Mouse (Mus musculus) thymus, adult 2 months (tissue): ENCODE data around the gene Rin2. TPM values are rescaled to one million over a fixed set of nuclear protein-coding genes. Genes with fewer than 3 reads are reported as not detected.

Experiments used
- DNase-seq: peaks from one replicate; pipeline ENCODE4 v3.0.0; 2021
- H3K27ac ChIP-seq: fragments of 200-500 bp; 2 replicates; pipeline ENCODE4 v1.5.1; 2012; ENCODE audit warnings: low read length, control low read depth; ENCODE audit not compliant: control insufficient read depth, insufficient read depth
- H3K27me3 ChIP-seq: fragments of 200-500 bp; 2 replicates; pipeline ENCODE4 v1.6.1; 2012; ENCODE audit warnings: mild to moderate bottlenecking, low read length, moderate library complexity, mixed read lengths; ENCODE audit not compliant: control insufficient read depth, insufficient read depth
- H3K36me3 ChIP-seq: fragments of 200-500 bp; 2 replicates; pipeline ENCODE4 v1.6.1; 2012; ENCODE audit warnings: mild to moderate bottlenecking, low read length, moderate library complexity; ENCODE audit not compliant: control insufficient read depth, insufficient read depth
- H3K4me1 ChIP-seq: fragments of 200-500 bp; replicated peaks from 2 replicates; pipeline ENCODE4 v1.6.1; 2012; ENCODE audit warnings: low read length; ENCODE audit not compliant: control insufficient read depth, insufficient read depth
- H3K4me3 ChIP-seq: fragments of 200-500 bp; 2 replicates; pipeline ENCODE4 v1.5.1; 2012; ENCODE audit warnings: mild to moderate bottlenecking, low read length, control low read depth, moderate library complexity; ENCODE audit not compliant: control insufficient read depth, insufficient read depth
- CTCF ChIP-seq: fragments of 200-500 bp; IDR thresholded peaks from 2 replicates; pipeline ENCODE4 v1.5.1; 2012; ENCODE audit warnings: mild to moderate bottlenecking, control low read depth, low read length, moderate library complexity, borderline replicate concordance; ENCODE audit not compliant: control insufficient read depth, poor library complexity, insufficient read depth; ENCODE audit errors: extremely low read depth
- POLR2A ChIP-seq: fragments of 200-500 bp; IDR thresholded peaks from 2 replicates; pipeline ENCODE4 v1.6.1; 2012; ENCODE audit warnings: mild to moderate bottlenecking, low read length, control low read depth, moderate library complexity; ENCODE audit not compliant: control insufficient read depth, poor library complexity, insufficient read depth; ENCODE audit errors: extremely low read depth
- WGBS: fragments of 180-500 bp; shearing (Covaris S2); methylation state at CpG from one replicate; pipeline ENCODE4 v1.1.7; 2018; 5-methylcytosine and 5-hydroxymethylcytosine counted together
- polyA plus RNA-seq: library from polyadenylated mRNA; depleted of rRNA; stranded (reverse); fragments of >200 nt; gene quantifications from 2 replicates; pipeline ENCODE4 v1.2.3, GENCODE M21; 2012

Rin2 gene
- polyA plus RNA-seq, 1 experiment, result 5.4 TPM

DNA sequence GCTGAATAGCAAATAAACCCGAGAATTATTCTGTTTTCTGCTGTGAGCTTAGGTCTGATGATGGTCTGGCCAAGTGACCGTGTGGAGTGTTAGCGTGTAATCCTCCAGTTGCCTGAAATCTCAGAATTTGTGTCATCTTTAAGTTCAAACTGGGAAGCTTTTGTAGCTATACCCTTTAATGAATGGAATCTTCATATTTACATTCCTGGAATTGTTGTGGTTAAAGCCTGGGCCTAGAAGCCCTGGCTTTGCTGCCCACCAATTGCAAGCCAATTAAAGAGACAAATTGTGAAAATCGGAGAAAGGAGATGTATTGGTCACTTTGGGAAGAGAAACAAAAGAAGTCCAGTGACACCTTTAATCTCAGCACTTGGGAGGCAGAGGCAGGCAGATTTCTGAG lies 6.6 kb downstream of the Rin2 start:
- no peak overlapping the region for H3K4me3 ChIP-seq
- H3K27ac ChIP-seq, result no peak overlapping the region
- no peaks in the 10 kb centered on the region for H3K4me1 ChIP-seq
- no peak for DNase-seq
- H3K27me3 ChIP-seq, result no peaks in the 10 kb centered on the region; the same call in 1 of the 2 replicates
- WGBS, result 86% methylated on average over 4 of the region's 4 CpGs
- TF ChIP-seq POLR2A, result no peak
- no peak for TF ChIP-seq CTCF
- H3K36me3 ChIP-seq, result no peaks in the 10 kb centered on the region

GRCm38 (mm10) chr2:145682924-145683323 lies 7.9 kb downstream of the Rin2 start:
- 91% methylated on average over 3 of the region's 3 CpGs for WGBS
- Histone ChIP-seq H3K27ac (no peak overlapping the region), H3K36me3 (no peaks in the 10 kb centered on the region), H3K4me1 (no peaks in the 10 kb centered on the region), H3K4me3 (no peak overlapping the region), H3K27me3 (no peaks in the 10 kb centered on the region)
- no peak for TF ChIP-seq CTCF
- TF ChIP-seq POLR2A, result no peak
- DNase-seq, result no peak

- H3K4me1 ChIP-seq, result no peaks in the 10 kb centered on the region
- no peak for DNase-seq
- no peaks in the 10 kb centered on the region for H3K27me3 ChIP-seq
- no peak for TF ChIP-seq POLR2A
- TF ChIP-seq CTCF, result no peak
- H3K36me3 ChIP-seq, result no peaks in the 10 kb centered on the region
- no peak overlapping the region for H3K27ac ChIP-seq
- H3K4me3 ChIP-seq, result no peak overlapping the region
- 90% methylated on average over 3 of the region's 3 CpGs for WGBS
Measured at GRCm38 (mm10) chr2:145683536-145683935, 8.5 kb downstream of the Rin2 start.

- no peak overlapping the region for H3K4me3 ChIP-seq
- DNase-seq, result no peak
- no peaks in the 10 kb centered on the region for H3K36me3 ChIP-seq
- whole genome bisulfite sequencing, result 92% methylated on average over 1 of the region's 1 CpGs
- no peaks in the 10 kb centered on the region for H3K4me1 ChIP-seq
- H3K27ac ChIP-seq, result no peak overlapping the region
- H3K27me3 ChIP-seq, result no peaks in the 10 kb centered on the region
- TF ChIP-seq POLR2A (no peak), CTCF (no peak)
Measured at GRCm38 (mm10) chr2:145684151-145684550, 9.1 kb downstream of the Rin2 start.

GRCm38 (mm10) chr2:145684891-145685290 lies 9.9 kb downstream of the Rin2 start:
- Histone ChIP-seq H3K4me1 (no peaks in the 10 kb centered on the region), H3K27ac (no peak overlapping the region)
- DNase-seq, result no peak

GRCm38 (mm10) chr2:145686017-145686416 lies 11.0 kb downstream of the Rin2 start:
- TF ChIP-seq POLR2A (no peak), CTCF (no peak)
- WGBS, result 92% methylated on average over 4 of the region's 4 CpGs
- no peak overlapping the region for H3K27ac ChIP-seq
- H3K36me3 ChIP-seq, result no peaks in the 10 kb centered on the region
- H3K4me3 ChIP-seq, result no peak overlapping the region
- H3K4me1 ChIP-seq, result no peaks in the 10 kb centered on the region
- H3K27me3 ChIP-seq, result no peaks in the 10 kb centered on the region
- DNase-seq, result no peak

More at GRCm38 (mm10) chr2:145684891-145685290, 9.9 kb downstream of the Rin2 start:
- Histone ChIP-seq H3K27me3 (no peaks in the 10 kb centered on the region), H3K36me3 (no peaks in the 10 kb centered on the region), H3K4me3 (no peak overlapping the region)
- TF ChIP-seq CTCF (no peak), POLR2A (no peak)
- 49% methylated on average over 8 of the region's 8 CpGs for WGBS

DNA sequence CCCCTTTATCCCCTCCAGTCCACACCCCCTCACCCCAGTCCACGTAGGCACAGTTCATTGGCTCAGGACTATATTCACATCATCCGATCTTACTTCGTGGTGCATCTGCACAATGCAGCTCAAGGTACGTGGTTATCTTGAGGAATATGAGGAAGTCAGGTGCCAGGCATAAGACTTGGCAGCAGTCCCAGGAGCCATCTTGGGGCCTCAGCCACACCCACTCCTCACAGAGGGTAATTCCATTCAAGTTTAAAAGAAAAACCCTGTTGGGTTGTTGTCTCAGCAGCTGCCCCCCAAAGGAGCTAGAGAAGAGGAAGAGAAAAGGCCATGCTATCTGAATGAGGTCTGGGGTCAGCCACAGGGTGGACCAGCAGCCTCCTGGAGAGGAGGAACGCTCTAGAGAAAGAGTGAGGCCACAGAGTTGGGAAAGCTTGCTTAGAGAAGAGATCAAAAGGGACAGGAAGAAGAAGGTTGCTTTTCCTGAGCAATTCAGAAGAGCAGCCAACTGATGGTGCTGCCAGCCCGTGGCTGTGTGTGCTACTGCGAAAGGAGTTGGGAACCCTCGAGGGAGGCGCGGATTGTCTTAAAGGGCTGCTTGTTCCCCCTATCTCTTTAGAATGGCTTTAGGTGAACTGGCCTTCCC lies 16.5 kb downstream of the Rin2 start:
- H3K4me3 ChIP-seq, result no peak overlapping the region
- WGBS, result 52% methylated on average over 10 of the region's 10 CpGs
- no peaks in the 10 kb centered on the region for H3K27me3 ChIP-seq
- DNase-seq, result no peak
- H3K27ac ChIP-seq, result no peak overlapping the region
- TF ChIP-seq POLR2A, result no peak
- TF ChIP-seq CTCF, result no peak
- no peaks in the 10 kb centered on the region for H3K4me1 ChIP-seq
- H3K36me3 ChIP-seq, result no peaks in the 10 kb centered on the region
